Mouse (Mus musculus) embryonic fibroblast, embryonic 13.5 days (primary cell): ENCODE measurements around the gene Klhl5.

Source experiments
- CTCF ChIP-seq: IDR thresholded peaks from 2 replicates; pipeline ENCODE4 v1.5.1; 2011; ENCODE audit warnings: mild to moderate bottlenecking, control low read depth, low read length, moderate library complexity, borderline replicate concordance; ENCODE audit not compliant: insufficient read depth
- POLR2A ChIP-seq: IDR thresholded peaks from 2 replicates; pipeline ENCODE4 v1.6.1; 2011; ENCODE audit warnings: low read depth, mild to moderate bottlenecking, control low read depth, low read length, moderate library complexity

DNA sequence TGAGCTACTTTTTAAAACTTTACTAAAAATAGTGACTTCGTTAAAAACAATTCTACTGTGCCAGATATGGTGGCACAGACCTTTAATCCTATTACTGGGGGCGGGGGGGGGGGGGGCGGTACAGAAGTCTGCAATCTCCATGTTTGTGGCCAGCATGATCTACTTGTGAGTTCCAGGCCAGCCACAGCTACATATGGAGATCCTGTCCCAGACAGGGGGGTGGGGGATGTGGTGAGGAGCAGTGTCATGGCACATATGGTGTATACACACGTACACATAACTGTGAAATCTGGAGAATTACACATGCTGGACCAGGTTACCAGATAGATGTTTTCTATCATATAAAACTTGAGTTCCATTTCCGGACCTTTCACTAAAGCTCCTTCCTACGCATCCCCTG is 29.7 kb downstream of the Klhl5 start:
- TF ChIP-seq CTCF (no peak), POLR2A (no peak)
